Mouse (Mus musculus) megakaryocyte, embryonic 14.5 days (primary cell): Measurements from ENCODE around the gene Bbs12. TPM values are rescaled to one million over a fixed set of nuclear protein-coding genes. Genes with fewer than 3 reads are reported as not detected.

ENCODE experiments used
- H3K27me3 ChIP-seq: replicated peaks from 2 replicates; pipeline ENCODE3; 2012; ENCODE audit warnings: inconsistent platforms
- H3K36me3 ChIP-seq: replicated peaks from 2 replicates; pipeline ENCODE3; 2012; ENCODE audit warnings: low read length, inconsistent platforms, mixed read lengths
- H3K4me1 ChIP-seq: 2 replicates; pipeline ENCODE4 v1.6.1; 2012; ENCODE audit warnings: inconsistent platforms
- H3K4me3 ChIP-seq: replicated peaks from 2 replicates; pipeline ENCODE3; 2012; ENCODE audit warnings: moderate library complexity, mild to moderate bottlenecking, inconsistent platforms
- H3K9me3 ChIP-seq: 2 replicates; pipeline ENCODE4 v1.6.1; 2012; ENCODE audit warnings: inconsistent platforms
- FLI1 ChIP-seq: IDR thresholded peaks from 2 replicates; pipeline ENCODE4 v1.6.1; 2012; ENCODE audit warnings: low read length, inconsistent platforms, mixed read lengths
- GATA1 ChIP-seq: IDR thresholded peaks from 3 replicates; pipeline ENCODE4 v1.6.1; 2012; ENCODE audit warnings: mixed read lengths, low read length, inconsistent platforms, borderline replicate concordance
- polyA plus RNA-seq: library from polyadenylated mRNA; stranded (reverse); fragments of >175 nt; gene quantifications from 2 replicates; pipeline ENCODE4 v1.2.3, GENCODE M21; 2012; ENCODE audit warnings: low replicate concordance; ENCODE audit not compliant: insufficient read depth

The Bbs12 gene
- polyA plus RNA-seq, 1 experiment = not detected

- Histone ChIP-seq H3K9me3 (no peaks in the 10 kb centered on the region), H3K4me3 (no peak overlapping the region), H3K4me1 (no peaks in the 10 kb centered on the region), H3K27me3 (peaks cover 11% of the 10 kb centered on the region), H3K36me3 (no peaks in the 10 kb centered on the region)
- TF ChIP-seq GATA1 = no peak
- no peak for TF ChIP-seq FLI1
These were observed 23.1 kb upstream of the Bbs12 start for GRCm38 (mm10) chr3:37289237-37289636.

GRCm38 (mm10) chr3:37290881-37291541, 21.3 kb upstream of the Bbs12 start:
- peaks cover 11% of the 10 kb centered on the region for H3K27me3 ChIP-seq
- no peaks in the 10 kb centered on the region for H3K9me3 ChIP-seq
- no peaks in the 10 kb centered on the region for H3K36me3 ChIP-seq
- no peak overlapping the region for H3K4me3 ChIP-seq
- no peaks in the 10 kb centered on the region for H3K4me1 ChIP-seq
- TF ChIP-seq FLI1 (no peak), GATA1 (no peak)

- Histone ChIP-seq H3K4me3 (no peak overlapping the region), H3K4me1 (no peaks in the 10 kb centered on the region), H3K9me3 (no peaks in the 10 kb centered on the region), H3K36me3 (no peaks in the 10 kb centered on the region), H3K27me3 (peaks cover 13% of the 10 kb centered on the region)
- TF ChIP-seq GATA1 (no peak), FLI1 (no peak)
These were observed 20.4 kb upstream of the Bbs12 start for GRCm38 (mm10) chr3:37291929-37292328.

GRCm38 (mm10) chr3:37292654-37293053, 19.7 kb upstream of the Bbs12 start:
- TF ChIP-seq FLI1 = no peak
- no peak for TF ChIP-seq GATA1
- Histone ChIP-seq H3K36me3 (no peaks in the 10 kb centered on the region), H3K27me3 (peaks cover 13% of the 10 kb centered on the region), H3K4me3 (no peak overlapping the region), H3K9me3 (no peaks in the 10 kb centered on the region), H3K4me1 (no peaks in the 10 kb centered on the region)

GRCm38 (mm10) chr3:37299470-37299869, 12.9 kb upstream of the Bbs12 start:
- Histone ChIP-seq H3K4me3 (no peak overlapping the region), H3K4me1 (peaks cover 17% of the 10 kb centered on the region), H3K27me3 (peaks cover 3% of the 10 kb centered on the region), H3K9me3 (0 out of 2 replicates have a peak, but pooled peaks cover 3% of the 10 kb centered on the region), H3K36me3 (no peaks in the 10 kb centered on the region)
- no peak for TF ChIP-seq GATA1
- no peak for TF ChIP-seq FLI1

GRCm38 (mm10) chr3:37302685-37303084, 9.7 kb upstream of the Bbs12 start:
- Histone ChIP-seq H3K4me3 (peak overlapping the region; percentile 33), H3K4me1 (peaks cover 23% of the 10 kb centered on the region), H3K27me3 (no peaks in the 10 kb centered on the region), H3K36me3 (peaks cover 17% of the 10 kb centered on the region), H3K9me3 (peaks cover 9% of the 10 kb centered on the region; the same call in 1 of the 2 replicates)
- no peak for TF ChIP-seq GATA1
- no peak for TF ChIP-seq FLI1

- Histone ChIP-seq H3K4me3 (peak overlapping the region; percentile 76), H3K36me3 (peaks cover 17% of the 10 kb centered on the region), H3K27me3 (no peaks in the 10 kb centered on the region), H3K9me3 (peaks cover 6% of the 10 kb centered on the region; the same call in 1 of the 2 replicates), H3K4me1 (peaks cover 23% of the 10 kb centered on the region)
- TF ChIP-seq GATA1 = no peak; the same call in 2 of the 3 replicates
- no peak for TF ChIP-seq FLI1
These were observed 8.8 kb upstream of the Bbs12 start for GRCm38 (mm10) chr3:37303392-37304139.

- Histone ChIP-seq H3K4me1 (peaks cover 28% of the 10 kb centered on the region), H3K4me3 (peak overlapping the region; percentile 96), H3K9me3 (no peaks in the 10 kb centered on the region), H3K36me3 (peaks cover 10% of the 10 kb centered on the region), H3K27me3 (no peaks in the 10 kb centered on the region)
- TF ChIP-seq FLI1 (no peak), GATA1 (no peak)
These were observed 421 bp upstream of the Bbs12 start for GRCm38 (mm10) chr3:37311897-37312369.

GRCm38 (mm10) chr3:37313371-37313770, 1.0 kb downstream of the Bbs12 start:
- peaks cover 28% of the 10 kb centered on the region for H3K4me1 ChIP-seq
- H3K36me3 ChIP-seq = peaks cover 13% of the 10 kb centered on the region
- no peak for TF ChIP-seq FLI1
- TF ChIP-seq GATA1 = no peak
- H3K9me3 ChIP-seq = no peaks in the 10 kb centered on the region
- peak overlapping the region; percentile 96 for H3K4me3 ChIP-seq
- no peaks in the 10 kb centered on the region for H3K27me3 ChIP-seq

GRCm38 (mm10) chr3:37316233-37316632, 3.9 kb downstream of the Bbs12 start:
- peaks cover 39% of the 10 kb centered on the region for H3K36me3 ChIP-seq
- H3K4me3 ChIP-seq = no peak overlapping the region
- no peak for TF ChIP-seq GATA1
- TF ChIP-seq FLI1 = no peak
- H3K27me3 ChIP-seq = no peaks in the 10 kb centered on the region
- no peaks in the 10 kb centered on the region for H3K9me3 ChIP-seq
- H3K4me1 ChIP-seq = peaks cover 31% of the 10 kb centered on the region
